Mouse (Mus musculus) ovary, postnatal 36 days (tissue): Measurements from ENCODE around the gene Nrip1.
A peak's percentile ranks its signal among the peaks of the same experiment; 100 is the strongest.
"Not testable (repeated sequence)": the region's sequence is repeated elsewhere in the genome, so short reads cannot be mapped to it uniquely, and the experiment has no call there.

Experiments used
- DNase-seq: peaks from one replicate; pipeline ENCODE4 v3.0.0; 2022; ENCODE audit warnings: low spot score, mixed read lengths

Gene Nrip1

DNA sequence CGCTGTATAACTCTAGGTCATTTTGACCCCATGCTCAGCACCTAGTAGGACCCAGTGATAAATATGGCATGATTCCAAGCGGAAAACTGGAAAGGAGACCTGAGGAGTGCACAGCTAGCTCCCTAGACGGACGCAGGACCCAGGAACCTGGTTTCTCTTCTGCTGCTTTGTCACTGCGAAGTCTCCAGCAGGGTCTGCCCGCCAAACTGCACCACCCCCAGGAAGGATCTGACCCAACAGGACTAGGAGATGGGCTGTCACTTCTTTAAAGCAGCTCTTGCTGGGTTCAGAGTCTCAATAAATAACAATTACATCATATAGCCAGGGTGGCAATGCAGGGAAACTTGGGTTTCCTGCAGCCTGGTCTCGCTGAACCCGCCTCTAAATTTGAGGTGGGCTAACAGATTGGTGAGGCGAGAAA lies at the start of gene Nrip1:
TSS of gene Nrip1 (minus strand) at position 157 of the 421 bp plus-strand sequence.
- DNase-seq = no peak

DNA sequence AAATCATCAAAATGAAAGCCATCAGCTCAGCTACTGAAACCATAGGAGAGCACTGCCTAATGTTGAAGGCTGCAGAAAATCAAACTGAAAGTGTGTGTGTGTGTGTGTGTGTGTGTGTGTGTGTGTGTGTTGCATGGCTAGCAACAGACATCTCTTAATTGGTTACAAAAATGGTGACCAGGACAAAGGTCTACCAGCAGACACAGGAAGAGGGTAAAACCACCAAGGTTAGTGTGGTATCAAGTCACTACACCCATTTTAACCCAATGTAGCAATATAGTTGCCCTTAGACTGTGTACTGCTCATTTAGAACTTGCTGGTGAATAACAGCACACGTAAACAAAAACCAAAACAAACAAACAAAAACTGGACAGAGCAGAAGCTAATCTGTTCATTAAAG lies 48.9 kb upstream of the Nrip1 start:
- no peak for DNase-seq

DNA sequence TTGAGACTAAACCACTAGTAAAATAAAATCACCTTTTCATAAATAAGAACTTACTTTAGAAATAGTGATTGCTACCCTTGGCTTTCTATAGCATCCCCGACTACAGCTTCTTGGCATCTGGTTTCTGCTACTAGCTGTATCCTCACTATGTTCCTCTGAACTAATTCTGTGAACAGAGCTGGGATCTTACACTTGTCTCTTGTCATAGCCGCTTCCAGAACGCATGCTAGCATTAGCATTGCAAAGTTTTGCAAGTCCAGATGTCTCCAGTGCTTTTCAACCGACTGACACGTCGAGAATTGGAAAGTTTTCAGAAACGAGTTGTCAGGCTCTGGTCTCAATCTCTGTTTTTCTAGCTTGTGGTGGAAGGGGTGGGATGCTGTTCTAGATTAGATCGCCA lies 46.2 kb upstream of the Nrip1 start:
- DNase-seq = no peak

DNA sequence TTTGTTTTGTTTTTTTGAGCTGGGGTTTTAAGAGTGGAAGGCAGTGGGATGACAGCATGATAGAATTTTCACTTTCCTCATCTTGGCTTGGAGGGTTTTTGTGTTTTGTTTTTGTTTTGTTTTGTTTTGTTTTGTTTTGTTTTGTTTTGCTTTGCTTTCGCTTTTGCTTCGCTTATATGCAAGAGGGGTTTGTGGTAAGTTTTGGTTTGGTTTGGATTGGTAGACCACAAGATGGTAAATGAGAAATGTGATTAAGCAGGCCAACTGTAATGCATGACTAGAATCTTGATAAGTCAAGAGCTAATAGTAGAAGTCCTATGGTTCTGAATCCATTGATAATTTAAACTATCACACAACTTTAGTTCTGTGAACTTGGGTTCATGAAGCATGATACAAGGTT lies 42.9 kb upstream of the Nrip1 start:
- DNase-seq = no peak

DNA sequence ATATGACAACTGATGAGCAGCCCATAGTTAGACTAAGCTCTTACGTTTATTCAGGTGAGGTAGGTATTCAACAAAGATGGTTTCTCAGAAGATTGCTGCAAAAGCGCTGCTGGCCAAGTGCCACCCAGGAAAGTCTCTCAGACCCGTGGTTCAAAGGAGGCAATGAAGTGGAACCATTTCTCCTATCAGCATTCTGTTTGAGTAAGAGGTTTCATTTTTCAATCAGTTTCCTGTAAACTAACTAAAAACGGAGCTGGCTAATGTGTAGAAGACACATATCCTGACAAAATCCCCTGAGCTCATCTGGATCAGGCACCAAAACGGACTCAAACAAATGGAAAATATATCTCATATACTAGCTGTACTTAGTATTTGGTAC lies 42.4 kb upstream of the Nrip1 start:
- DNase-seq = no peak

DNA sequence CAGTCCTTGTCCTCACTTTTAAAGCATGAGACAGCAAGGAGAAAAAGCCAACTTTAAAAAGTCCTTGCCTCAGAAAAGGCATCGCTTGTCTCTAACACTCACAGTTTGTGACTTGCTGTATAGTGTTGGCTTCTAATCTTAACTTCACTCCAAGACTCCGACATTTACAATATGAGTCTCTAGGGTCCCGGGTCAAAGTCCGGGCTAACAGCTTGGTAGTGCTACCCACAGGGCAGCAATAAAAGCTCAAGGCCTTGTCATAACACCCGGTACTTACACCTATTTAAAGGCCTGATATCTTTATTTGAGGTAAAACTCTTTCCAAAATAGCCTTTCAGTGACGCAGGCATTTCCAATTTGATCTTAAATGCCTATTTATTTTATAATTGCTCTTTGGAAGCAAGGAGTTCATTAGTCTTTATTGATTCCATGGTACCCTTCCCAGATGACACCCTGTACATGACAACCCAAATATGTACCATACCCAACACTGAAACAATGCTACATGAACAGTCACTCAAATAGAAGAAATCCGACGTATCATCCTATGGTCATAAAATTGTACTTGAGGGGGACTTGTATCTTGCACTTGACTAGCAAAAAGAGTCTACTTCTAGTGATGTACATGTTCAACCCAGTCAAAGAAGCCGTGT lies 41.9 kb upstream of the Nrip1 start:
- no peak for DNase-seq

DNA sequence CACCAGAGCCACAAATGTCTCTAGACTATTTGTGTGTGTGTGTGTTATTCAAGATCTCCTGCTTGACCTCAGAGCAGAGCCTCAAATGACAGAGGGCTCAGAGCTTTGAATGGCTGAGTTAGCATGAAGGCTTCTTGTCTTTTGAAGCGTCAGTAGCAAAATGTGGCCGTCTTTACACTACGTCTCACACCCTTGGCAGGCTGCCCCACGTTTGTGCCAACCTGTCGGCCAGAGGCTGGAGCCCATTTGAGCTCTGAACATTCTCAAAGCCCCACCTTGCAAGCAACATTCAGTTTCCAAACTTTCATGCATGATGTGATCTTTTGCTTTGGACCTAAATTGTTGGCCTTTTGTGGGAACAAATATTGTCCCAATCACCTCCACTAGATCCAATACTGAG lies 40.9 kb upstream of the Nrip1 start:
- DNase-seq = no peak

DNA sequence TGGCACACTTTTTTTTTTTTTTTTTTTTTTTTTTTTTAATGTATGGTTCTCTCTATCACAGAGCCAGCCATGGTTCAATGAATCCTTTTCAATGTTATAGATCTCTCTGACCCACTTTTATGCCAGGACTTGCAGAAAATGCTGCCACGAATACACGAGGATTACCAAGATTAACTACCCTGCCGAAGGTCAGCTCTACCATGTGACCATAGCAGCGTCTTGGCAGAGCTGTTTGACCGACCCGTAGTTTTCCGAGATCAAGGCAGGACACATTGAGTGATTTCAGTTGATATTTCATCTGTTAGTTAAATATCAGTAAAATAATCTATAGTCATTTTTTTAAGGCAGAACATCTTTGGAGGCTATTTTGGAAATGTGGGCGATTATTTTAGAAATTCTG lies 40.0 kb upstream of the Nrip1 start:
- DNase-seq = no peak

DNA sequence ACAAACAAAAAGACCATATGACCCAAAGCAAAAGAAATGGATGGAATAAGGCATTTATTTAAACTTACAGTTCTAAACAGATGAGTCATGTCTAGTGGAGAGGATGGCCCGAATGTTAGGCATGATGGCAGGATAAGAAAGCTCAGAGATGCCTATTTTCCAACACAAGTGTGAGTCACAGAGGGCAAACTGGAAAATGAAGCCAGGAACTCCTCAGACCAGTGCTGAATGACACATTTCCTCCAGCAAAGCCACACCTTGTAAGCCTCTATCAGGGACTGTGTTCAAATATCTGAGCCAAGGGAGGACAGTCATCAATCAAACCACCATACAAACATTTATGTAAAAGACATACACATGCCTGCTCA lies 35.7 kb upstream of the Nrip1 start:
- no peak for DNase-seq

DNA sequence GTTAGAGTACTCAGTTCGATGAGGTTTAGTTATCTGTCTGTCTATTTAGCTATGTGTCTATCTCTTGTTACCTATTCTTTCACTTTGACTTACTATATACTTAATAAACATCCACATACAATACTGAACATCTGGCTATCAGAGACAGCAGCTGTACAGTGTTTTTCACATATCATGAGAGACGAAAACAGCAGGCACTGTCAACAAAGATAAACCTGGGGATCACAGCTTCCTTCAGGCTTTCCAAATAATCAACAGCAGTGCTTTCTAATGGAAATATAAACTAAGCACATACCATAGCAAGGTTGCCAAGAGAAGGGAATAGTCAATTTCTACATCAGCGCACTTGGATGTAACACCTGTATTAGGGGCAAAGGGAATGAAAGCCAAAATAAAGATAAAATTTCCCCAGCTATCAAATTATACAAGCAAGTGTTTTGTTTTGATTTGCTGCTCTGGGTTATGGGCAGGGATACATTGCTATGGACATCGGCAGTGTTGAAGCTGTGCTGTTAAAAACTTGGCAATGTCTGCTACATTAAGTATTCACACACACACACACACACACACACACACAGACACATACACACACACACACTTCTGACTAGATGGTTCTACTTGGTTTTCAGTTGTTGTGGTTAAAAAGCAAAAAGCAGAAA lies 35.2 kb upstream of the Nrip1 start:
- DNase-seq = no peak

DNA sequence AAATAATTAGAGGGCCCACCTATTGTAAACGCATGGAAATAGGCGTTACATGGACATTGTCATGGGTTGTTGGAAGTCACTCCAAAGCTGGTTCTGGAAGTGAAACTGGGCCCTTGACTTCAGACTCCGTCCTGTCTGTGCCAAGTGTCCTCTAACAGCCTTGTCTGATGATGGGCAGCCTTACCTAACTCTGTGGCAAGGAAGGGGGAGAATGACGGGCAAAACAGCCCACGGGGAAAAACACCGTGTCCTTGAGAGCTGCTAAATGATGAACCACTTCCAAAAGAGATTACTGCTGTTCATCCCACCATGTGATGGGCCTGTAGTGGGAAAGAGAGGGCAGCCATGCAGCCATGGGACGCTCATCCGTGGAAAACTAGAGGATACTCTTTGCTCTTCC lies 34.6 kb upstream of the Nrip1 start:
- DNase-seq = peak; percentile 32

DNA sequence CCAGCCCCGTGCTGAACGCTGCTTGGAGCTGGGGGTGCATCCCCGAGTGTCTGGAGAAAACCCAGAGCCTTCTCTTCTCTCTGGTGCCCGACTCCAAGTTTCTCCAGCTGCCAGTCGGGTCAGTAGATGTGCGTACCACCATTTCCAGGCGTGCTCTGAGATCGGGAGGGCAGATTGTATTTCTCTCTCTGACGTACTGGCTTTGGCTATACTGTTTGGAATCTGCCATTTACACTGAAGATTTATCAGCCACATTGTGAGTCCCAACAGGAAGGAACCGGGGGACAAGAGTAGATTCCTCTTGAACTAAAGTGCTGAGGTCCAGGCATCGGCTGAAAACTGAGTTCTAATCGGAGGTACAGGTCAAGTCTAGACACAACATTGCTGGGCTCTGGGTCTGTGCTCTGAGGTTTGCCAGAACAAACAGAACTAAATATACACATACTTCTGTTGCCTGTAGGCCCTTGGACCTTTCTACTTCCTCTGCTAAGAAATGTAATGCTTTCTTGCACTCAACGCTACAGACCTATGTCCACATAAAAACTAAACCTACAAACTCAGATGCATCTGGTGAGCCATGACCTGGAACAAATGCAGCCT lies 33.8 kb upstream of the Nrip1 start:
- DNase-seq = peak; percentile 16

DNA sequence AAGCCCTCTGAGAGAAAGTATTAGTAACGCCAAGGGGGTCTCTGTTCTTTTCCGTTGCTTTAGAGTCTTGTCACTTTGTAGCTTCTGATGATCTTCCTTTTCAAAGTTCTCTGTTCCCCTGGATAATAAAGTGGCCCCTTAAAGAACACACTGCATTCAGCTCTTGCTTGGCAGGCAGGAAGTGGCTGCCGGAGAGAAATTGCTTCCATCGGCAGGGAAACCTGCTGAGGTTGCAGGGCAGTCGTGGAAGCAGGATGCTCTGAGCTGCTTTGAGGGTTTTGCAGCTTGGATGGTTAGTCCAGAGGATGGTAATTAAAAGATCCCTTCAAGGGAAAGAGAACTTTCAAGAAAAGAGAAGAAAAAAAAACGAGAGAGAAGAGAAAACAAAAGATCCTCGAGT lies 33.3 kb upstream of the Nrip1 start:
- DNase-seq = no peak

DNA sequence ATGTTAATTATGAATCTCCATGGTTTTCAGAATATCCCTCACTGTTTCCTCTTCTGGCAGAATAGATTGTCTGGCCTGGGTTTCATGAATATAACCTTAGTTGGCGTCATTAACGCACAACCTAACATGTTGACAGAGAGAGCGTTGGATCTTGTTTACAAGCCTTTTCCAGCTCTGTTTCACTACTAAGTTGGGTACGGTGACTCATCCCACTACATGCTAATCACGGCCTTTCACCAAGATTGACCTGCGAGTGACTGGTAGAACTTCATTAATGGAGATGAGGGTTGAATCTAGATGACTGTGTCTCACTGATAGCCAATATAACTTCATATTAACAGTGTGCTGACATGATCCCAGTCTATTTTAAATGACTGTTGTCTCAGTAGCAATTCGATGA lies 32.7 kb upstream of the Nrip1 start:
- DNase-seq = no peak

DNA sequence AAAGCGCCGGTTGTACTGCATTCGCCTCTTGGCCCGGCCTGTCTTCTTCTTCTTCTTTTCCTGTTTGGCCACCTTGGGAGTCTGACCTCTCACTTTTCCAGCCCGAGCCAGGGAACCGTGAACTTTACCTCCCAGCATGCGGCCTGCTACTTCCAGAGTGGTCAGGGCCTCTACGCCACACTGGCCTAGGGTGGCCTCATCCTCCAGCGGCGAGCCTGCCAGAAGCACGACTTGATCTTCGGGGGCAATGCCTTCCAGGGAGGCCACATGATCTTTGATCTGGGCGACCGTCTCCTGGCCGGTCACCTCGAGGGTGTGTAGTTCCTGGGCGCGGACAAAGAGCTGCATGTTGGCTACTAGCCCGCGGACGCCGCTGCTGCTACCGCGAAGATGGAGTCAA lies 29.7 kb upstream of the Nrip1 start:
- DNase-seq = not testable (repeated sequence)

DNA sequence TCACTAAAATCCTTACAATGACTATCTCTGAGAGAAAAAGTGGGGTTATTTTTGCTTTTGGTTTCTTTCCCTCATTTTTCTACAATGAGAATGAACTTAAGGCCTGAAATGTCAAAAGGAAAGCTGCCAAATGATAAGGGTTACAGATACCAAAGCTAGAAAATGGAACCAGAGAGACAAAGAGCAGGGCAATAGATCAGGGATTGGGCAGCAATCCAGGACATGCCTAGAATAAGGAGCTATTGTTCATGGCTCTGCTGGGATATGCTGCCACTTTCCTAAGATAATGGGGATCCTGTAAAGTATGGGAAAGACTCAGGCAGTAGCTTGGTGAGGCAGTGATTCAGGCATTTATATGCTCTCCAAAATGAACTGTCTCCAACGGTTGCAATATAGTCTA lies 22.9 kb upstream of the Nrip1 start:
- no peak for DNase-seq

DNA sequence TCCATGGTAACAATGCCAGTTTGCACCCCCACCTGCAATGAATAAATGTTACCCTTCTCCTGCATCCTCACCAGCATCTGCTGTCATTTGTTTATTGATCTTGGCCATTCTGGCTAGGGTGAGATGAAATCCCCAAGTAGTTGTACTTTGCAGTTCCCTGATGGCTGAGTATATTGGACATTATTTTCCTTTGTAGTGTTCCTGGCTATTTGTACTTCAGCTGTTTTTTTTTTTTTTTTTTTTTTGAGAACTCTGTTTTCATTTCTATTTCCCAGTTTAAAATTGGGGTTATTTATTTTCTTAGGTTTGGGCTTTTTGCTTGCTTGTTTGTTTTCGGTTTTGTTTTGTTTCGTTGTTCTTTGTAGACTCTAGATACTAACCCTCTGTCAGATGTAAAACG lies 19.6 kb upstream of the Nrip1 start:
- DNase-seq = no peak

DNA sequence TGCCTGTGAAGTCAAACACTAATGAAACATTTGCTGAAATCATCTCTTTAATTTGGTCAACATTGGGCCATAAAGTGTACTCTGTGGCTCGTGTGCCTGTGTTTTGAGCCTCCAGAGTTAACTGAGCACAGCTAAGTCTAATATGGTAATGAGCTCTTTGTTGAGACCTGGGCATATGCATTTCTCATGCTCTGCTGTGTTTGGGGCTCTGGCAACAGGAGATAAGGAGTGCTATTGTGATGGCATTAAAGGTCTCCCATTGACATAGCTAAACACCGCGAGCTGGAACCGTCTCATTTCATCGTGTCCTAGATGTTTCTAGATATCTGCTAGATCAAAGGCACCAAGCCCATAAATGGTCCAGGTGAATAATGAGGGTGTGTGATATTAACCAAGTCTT lies 12.9 kb upstream of the Nrip1 start:
- DNase-seq = no peak

DNA sequence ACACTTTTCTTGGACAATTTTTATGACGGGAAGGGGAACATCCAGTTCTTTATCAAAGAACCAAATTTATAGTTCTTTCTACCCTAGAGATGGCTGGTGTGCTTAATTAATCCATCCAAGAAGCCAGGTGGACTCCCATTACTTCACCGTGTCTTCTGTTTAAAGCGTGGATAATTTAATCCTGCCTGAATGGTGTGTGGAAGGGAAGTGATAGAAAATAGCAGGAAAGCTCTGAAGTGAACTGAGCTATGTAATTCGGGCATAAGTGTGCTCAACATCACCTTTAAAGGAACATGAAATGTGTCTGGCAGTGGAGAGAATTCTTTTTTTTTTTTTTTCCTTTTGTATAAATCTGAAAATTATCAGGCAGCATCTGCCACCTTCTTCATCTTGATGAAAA lies 12.4 kb upstream of the Nrip1 start:
- no peak for DNase-seq

DNA sequence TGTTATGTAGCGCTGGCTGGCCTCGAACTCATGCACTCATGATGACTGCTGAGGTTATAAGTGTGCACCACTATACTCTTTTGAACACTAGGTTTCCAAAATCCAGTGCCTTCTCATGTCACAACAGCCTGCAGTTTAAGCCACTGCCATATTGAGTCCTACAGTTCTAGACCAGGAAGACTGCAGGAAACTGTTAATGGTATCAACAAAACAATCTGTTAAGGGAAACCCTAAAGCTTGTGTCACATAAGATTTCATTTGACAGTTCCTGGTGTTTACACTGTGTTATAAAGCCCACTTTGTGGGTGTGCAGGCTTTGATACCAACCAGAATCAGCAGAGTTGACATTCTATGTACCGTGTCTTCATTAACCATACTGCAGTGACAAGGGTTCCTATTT lies 3.6 kb upstream of the Nrip1 start:
- no peak for DNase-seq

DNA sequence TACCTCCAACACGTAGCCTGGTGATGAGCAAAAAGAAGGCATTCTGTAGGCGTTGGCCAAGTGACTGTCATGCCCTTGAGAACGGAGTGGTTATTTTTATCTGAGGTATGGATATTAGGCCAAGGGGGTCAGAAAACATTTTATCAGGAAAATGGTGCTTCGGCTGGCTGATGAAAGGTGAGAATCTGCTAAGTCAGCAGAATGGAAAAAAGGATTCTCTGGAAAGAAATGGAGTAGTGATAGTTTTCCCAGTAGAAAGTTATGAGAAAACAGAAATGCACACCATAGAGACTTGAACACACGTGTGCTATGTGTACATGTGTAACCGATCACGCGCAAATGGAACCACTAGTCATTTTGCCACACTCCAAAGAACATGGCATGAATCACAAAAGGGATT lies 3.0 kb upstream of the Nrip1 start:
- no peak for DNase-seq

DNA sequence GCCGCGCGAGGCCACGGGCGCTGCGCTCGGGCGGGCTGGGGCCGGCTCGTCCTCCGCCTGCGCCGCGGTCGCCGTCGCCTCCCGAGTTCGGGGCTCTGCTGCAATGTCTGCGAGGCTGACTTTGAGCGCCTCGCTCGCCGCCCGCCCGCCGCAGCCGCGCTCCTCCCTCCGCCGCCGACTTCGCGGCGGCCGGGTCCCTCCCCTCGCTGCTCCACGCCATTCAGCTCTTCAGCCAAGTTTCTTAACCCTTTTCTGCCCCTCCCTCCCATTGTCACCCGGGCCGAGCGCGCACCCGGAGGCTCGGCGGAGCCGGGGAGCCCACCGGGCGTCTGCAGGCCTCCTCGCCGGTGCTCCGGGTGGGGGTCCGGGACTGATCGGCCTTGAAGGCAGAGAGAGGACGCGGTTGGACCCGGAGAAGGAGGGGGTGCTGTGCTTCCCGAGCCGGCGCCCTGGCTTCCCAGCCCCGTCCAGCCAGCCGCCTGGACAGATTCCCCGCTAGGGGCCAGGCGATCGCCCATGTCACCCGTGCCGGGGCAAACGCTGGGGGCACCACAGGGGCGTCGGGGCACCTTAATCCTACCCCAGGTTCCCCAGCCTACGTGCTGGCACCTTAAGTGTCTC lies 576 bp downstream of the Nrip1 start:
- DNase-seq = peak; percentile 88
